ENCODE assay signal across 8 mouse cellular contexts in genomic region chr11:117384897-117385296, GRCm38 (mm10).
DNase-seq lines count a peak whose midpoint lies in the region; ATAC-seq and TF ChIP-seq lines count a peak whose summit lies in the region.

No protein-coding gene starts in this region.

- no peaks in the 10 kb centered on the region for H3K36me3 ChIP-seq in ES-E14 (ENCODE audit: control insufficient read depth, insufficient read depth, low read length, poor library complexity, severe bottlenecking)
- no peaks in the 10 kb centered on the region for H3K36me3 ChIP-seq in forebrain, embryonic 15.5 days

- in situ Hi-C loops in ES-E14 (cut with MboI; ENCODE audit: low sequenced_read_pairs in 2 of 2, unreplicated experiment in 2 of 2), result loop anchor here in 1 of 2 experiments (25.0 kb wide), 1 partner anchor 427 kb away; the partner anchor contains the start of genes Gm20708 and Syngr2

- no peaks in the 10 kb centered on the region for H3K9me3 ChIP-seq in ES-E14 (ENCODE audit: control insufficient read depth, insufficient read depth, low read depth, low read length)
- no peaks in the 10 kb centered on the region for H3K9me3 ChIP-seq in forebrain, embryonic 15.5 days

- intact Hi-C loops in heart, postnatal 14 days (cut with DNase I), result loop anchor here (5.0 kb wide), 3 partner anchors 217 to 402 kb away; partner anchors contain the start of gene Tnrc6c

- ATAC-seq in forebrain, embryonic 15.5 days (replicated peaks), result peak; percentile 68
- ATAC-seq in neutrophil, adult 5-6 weeks (ENCODE audit: extremely low read depth, insufficient number of reproducible peaks, low FRiP score, poor library complexity, severe bottlenecking), result peak; percentile 23; the same call in 1 of the 2 replicates

- H3K27me3 ChIP-seq in forebrain, embryonic 15.5 days, result peaks cover 7% of the 10 kb centered on the region

- TF ChIP-seq POLR2A in lung, adult 2 months (IDR thresholded peaks at IDR 0.05; ENCODE audit: borderline replicate concordance, extremely low read depth, low read depth, low read length), result no peak

- peaks cover 7 to 16% of the 10 kb centered on the region in 2 experiments; a peak in 3 of 4 replicates for H3K4me1 ChIP-seq in ES-E14 (ENCODE audit: control insufficient read depth in 2 of 2, insufficient read depth in 2 of 2, low read length in 2 of 2, poor library complexity in 1 of 2)
- H3K4me1 ChIP-seq in forebrain, embryonic 15.5 days, result peaks cover 24% of the 10 kb centered on the region
- no peaks in the 10 kb centered on the region for H3K4me1 ChIP-seq in lung, adult 2 months (ENCODE audit: control insufficient read depth, insufficient read depth, low read length)

- no peak overlapping the region for H3K27ac ChIP-seq in ES-E14 (ENCODE audit: insufficient read depth, low read depth, low read length, poor library complexity, severe bottlenecking)
- no peak overlapping the region for H3K27ac ChIP-seq in forebrain, embryonic 15.5 days (replicated peaks)

- no peak overlapping the region for H3K9ac ChIP-seq in ES-E14 (ENCODE audit: insufficient read depth, low read depth, low read length, poor library complexity, severe bottlenecking)
- no peak overlapping the region for H3K9ac ChIP-seq in forebrain, embryonic 15.5 days (replicated peaks)

- 1% methylated on average over 16 of the region's 16 CpGs for WGBS in forebrain, embryonic 15.5 days
- WGBS in large intestine, adult 2 months, result under 1% methylated on average over 16 of the region's 16 CpGs
- 2% methylated on average over 16 of the region's 16 CpGs for WGBS in lung, adult 2 months

- 0 out of 4 replicates have a peak overlapping the region, but pooled peaks of 1 of the 2 experiments have one; percentile 17 for H3K4me3 ChIP-seq in ES-E14 (ENCODE audit: insufficient read depth in 1 of 2, low read depth in 1 of 2, low read length in 2 of 2, poor library complexity in 1 of 2, severe bottlenecking in 1 of 2)
- H3K4me3 ChIP-seq in forebrain, embryonic 15.5 days, result no peak overlapping the region
- H3K4me3 ChIP-seq in lung, adult 2 months (replicated peaks; ENCODE audit: extremely low read depth, low read depth, low read length), result no peak overlapping the region

- peak; percentile 82 for TF ChIP-seq CTCF in lung, adult 2 months (IDR thresholded peaks at IDR 0.05; ENCODE audit: insufficient read depth, low read length)

- H3K4me2 ChIP-seq in forebrain, embryonic 15.5 days (replicated peaks), result peak overlapping the region; percentile 21

- peak; percentile 96 for DNase-seq in ES-E14 (ENCODE audit: low read depth, low spot score)
- DNase-seq in cerebellum, adult 11 months, result peak; percentile 90
- peak; percentile 91 to 95 for DNase-seq in heart, postnatal 14 days
- DNase-seq in large intestine, adult 2 months (ENCODE audit: low read depth, low spot score), result peak; percentile 59
- peak; percentile 89 for DNase-seq in lung, adult 2 months
- peak; percentile 79 for DNase-seq in testis, postnatal 14 days (ENCODE audit: low spot score)

TF ChIP-seq in ES-E14, 5 proteins besides CTCF, POLR2A, EP300 and RAD21:
- TF ChIP-seq ZNF384 (IDR thresholded peaks at IDR 0.05; ENCODE audit: low read depth, low read length) (no peak; the same call in 1 of the 2 replicates), ZC3H11A (IDR thresholded peaks at IDR 0.05; ENCODE audit: borderline replicate concordance, low read depth, low read length) (peak; percentile 85)
